Mouse (Mus musculus) hindbrain, embryonic 15.5 days (tissue): Measurements from ENCODE around the gene Thumpd3. TPM values are rescaled to one million over a fixed set of nuclear protein-coding genes. Genes with fewer than 3 reads are reported as not detected.
A peak's percentile ranks its signal among the peaks of the same experiment; 100 is the strongest.

ENCODE experiments used
- ATAC-seq: fragments of 200-750 bp; cut with Nextera tagmentation; 2 replicates; pipeline ENCODE4 v1.8.0; 2017; ENCODE audit warnings: low read depth, moderate number of reproducible peaks, moderate TSS enrichment; ENCODE audit not compliant: low FRiP score
- H3K27ac ChIP-seq: fragments of 300-500 bp; sonication (generic); replicated peaks from 2 replicates; pipeline ENCODE4 v1.5.1; 2015; ENCODE audit warnings: mild to moderate bottlenecking, inconsistent platforms
- H3K27me3 ChIP-seq: fragments of 300-500 bp; sonication (generic); 2 replicates; pipeline ENCODE4 v1.6.1; 2015; ENCODE audit warnings: control low read depth, inconsistent platforms
- H3K36me3 ChIP-seq: fragments of 300-500 bp; sonication (generic); 2 replicates; pipeline ENCODE4 v1.6.1; 2015; ENCODE audit warnings: control low read depth, inconsistent platforms
- H3K4me1 ChIP-seq: fragments of 300-500 bp; sonication (generic); replicated peaks from 2 replicates; pipeline ENCODE4 v1.6.1; 2015; ENCODE audit warnings: control low read depth, inconsistent platforms
- H3K4me2 ChIP-seq: fragments of 300-500 bp; sonication (generic); 2 replicates; pipeline ENCODE4 v1.6.1; 2015; ENCODE audit warnings: moderate library complexity, mild to moderate bottlenecking, inconsistent platforms
- H3K4me3 ChIP-seq: fragments of 300-500 bp; sonication (generic); 2 replicates; pipeline ENCODE4 v1.5.1; 2015; ENCODE audit warnings: mild to moderate bottlenecking, inconsistent platforms
- H3K9ac ChIP-seq: fragments of 300-500 bp; sonication (generic); 2 replicates; pipeline ENCODE4 v1.6.1; 2015; ENCODE audit warnings: inconsistent platforms
- H3K9me3 ChIP-seq: fragments of 300-500 bp; sonication (generic); 2 replicates; pipeline ENCODE4 v1.6.1; 2016; ENCODE audit warnings: control low read depth, inconsistent platforms
- WGBS: fragments of 180-500 bp; shearing (Covaris S2); methylation state at CpG from one replicate; pipeline ENCODE4 v1.1.7; 2015; 5-methylcytosine and 5-hydroxymethylcytosine counted together
- polyA plus RNA-seq: library from polyadenylated mRNA; unstranded; fragments of >200 nt; fragmentation: Nextera tagmentation; extraction: Ambion mirVana; gene quantifications from 2 replicates; pipeline ENCODE4 v1.2.1, GENCODE M21; 2015

The Thumpd3 gene
- polyA plus RNA-seq, 1 experiment from 2014 or later, result 50.8 TPM

DNA sequence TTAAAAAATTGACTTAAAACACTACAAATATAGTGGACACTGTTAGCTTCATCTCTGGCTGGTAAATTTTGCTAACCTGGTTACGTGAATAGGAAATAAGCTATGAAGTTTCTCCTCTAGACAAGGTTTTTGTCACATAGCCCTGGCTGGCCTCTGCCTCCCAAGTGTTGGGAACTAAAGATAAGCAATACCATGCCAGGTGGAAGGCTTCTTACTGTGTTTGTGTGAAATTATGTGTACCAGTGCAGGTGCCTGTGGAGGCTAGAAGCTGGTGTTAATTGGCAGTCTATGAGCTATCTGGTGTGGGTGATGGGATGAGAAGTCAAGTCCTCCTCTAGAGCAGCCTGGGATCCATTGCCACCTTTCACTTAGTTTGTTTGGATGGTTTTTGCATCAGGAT is 23.1 kb downstream of the Thumpd3 start:
- WGBS, result 95% methylated on average over 1 of the region's 1 CpGs
- no peak overlapping the region for H3K4me3 ChIP-seq
- peaks cover 46% of the 10 kb centered on the region for H3K36me3 ChIP-seq
- H3K4me2 ChIP-seq, result no peak overlapping the region
- H3K9ac ChIP-seq, result no peak overlapping the region
- H3K27ac ChIP-seq, result no peak overlapping the region
- no peaks in the 10 kb centered on the region for H3K9me3 ChIP-seq
- H3K27me3 ChIP-seq, result no peaks in the 10 kb centered on the region
- peaks cover 9% of the 10 kb centered on the region; the same call in 1 of the 2 replicates for H3K4me1 ChIP-seq
- ATAC-seq, result no peak

GRCm38 (mm10) chr6:113075261-113075660 is 29.2 kb downstream of the Thumpd3 start:
- Histone ChIP-seq H3K4me1 (peaks cover 46% of the 10 kb centered on the region), H3K27me3 (no peaks in the 10 kb centered on the region), H3K4me3 (peak overlapping the region; percentile 63), H3K9ac (peak overlapping the region; percentile 54), H3K9me3 (no peaks in the 10 kb centered on the region), H3K4me2 (peak overlapping the region; percentile 92), H3K36me3 (peaks cover 3% of the 10 kb centered on the region; the same call in 1 of the 2 replicates), H3K27ac (peak overlapping the region; percentile 100)
- no peak for ATAC-seq
- WGBS, result 30% methylated on average over 3 of the region's 3 CpGs

DNA sequence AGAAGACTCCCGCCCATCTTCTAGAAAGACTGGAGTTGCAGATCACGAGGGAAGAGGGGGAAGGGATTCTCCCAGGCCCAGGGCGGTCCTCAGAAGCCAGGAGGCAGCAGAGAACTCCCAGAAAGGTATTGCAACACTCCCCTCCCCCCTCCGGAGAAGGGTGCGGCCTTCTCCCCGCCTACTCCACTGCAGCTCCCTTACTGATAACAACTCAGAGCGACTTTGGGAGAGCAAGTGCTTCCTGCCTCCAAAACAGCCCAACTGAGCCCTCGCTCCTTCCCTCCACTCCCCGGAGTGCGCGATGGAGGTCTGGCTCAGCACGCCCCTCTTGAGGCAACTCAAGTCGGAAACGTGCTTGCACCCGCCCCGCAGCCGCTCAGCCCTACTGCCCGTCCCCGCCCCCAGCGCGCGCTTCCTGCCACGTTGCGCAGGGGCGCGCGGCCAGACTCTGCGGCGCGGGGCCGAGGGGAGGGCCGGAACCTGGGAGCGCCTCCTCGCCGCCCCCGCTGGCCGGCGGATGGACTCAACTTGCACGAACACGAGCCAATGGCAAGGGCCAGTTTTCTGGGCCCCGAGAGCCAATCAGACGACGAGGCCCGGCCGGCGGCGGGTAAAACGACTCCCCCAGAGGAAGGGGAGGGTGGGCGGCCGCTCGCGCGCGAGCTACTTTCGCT is 30.1 kb downstream of the Thumpd3 start:
- Histone ChIP-seq H3K4me2 (peak overlapping the region; percentile 92), H3K9me3 (no peaks in the 10 kb centered on the region), H3K9ac (peak overlapping the region; percentile 54), H3K27me3 (no peaks in the 10 kb centered on the region), H3K27ac (peak overlapping the region; percentile 100), H3K36me3 (peaks cover 1% of the 10 kb centered on the region; the same call in 1 of the 2 replicates), H3K4me1 (peaks cover 48% of the 10 kb centered on the region), H3K4me3 (peak overlapping the region; percentile 63)
- under 1% methylated on average over 49 of the region's 55 CpGs for WGBS
- ATAC-seq, result peak; percentile 90

DNA sequence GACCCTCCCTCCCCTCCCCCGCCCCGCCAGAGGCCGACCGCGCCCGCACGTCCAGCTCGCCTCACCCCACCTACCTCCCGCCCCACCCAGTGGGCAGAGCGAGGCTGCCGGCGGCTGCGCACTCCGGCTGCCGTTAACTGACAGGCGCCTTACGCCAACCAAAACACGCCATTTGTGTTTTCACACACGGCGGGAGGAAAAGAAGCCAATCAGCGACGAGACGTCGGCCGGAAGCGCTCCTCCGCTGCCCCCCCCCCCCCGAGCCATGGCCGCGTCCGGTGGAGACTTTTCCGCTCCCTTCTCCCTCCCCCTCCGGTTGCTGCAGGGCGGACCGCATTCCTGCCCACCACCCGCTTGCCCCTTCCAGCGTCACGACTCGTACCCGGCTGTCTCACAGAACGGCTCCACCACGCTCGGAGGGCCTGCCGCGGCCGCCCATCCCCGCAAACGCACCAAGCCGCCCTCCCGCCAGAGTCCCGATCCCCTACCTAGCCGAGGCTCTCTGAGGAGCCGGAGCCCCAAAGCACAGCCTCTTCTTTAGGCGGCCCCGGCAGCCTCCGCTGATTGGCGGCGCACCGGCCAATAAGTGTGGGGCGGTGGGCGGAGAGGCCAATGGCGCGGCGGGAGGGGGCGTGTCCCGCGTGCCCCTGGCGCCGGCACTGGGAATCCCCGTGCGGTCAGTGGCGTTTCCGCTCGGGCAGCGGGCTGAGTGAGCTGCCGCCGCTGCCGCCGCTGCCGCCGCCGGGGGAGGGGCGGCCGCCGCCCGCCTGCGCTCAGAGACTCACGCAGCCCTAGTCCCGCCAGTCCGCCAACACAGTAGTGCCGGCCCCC is 30.9 kb downstream of the Thumpd3 start, which contains the start of gene Setd5:
Gene Setd5 (plus strand): TSS at position 680 of the 831 bp plus-strand sequence.
- peaks cover 55% of the 10 kb centered on the region for H3K4me1 ChIP-seq
- H3K9ac ChIP-seq, result peak within 1 kb of the TSS; percentile 79
- H3K27me3 ChIP-seq, result no peaks in the 10 kb centered on the region
- H3K27ac ChIP-seq, result peak within 1 kb of the TSS; percentile 100
- H3K36me3 ChIP-seq, result no peaks in the 10 kb centered on the region
- ATAC-seq, result peak; percentile 95
- H3K9me3 ChIP-seq, result no peaks in the 10 kb centered on the region
- peak within 1 kb of the TSS; percentile 63 for H3K4me3 ChIP-seq
- peak within 1 kb of the TSS; percentile 97 for H3K4me2 ChIP-seq
- under 1% methylated on average over 51 of the region's 91 CpGs for WGBS

- no peak; the same call in 1 of the 2 replicates for ATAC-seq
- peak overlapping the region; percentile 79 for H3K9ac ChIP-seq
- no peaks in the 10 kb centered on the region for H3K27me3 ChIP-seq
- no peaks in the 10 kb centered on the region for H3K36me3 ChIP-seq
- H3K4me2 ChIP-seq, result peak overlapping the region; percentile 97
- H3K4me1 ChIP-seq, result peaks cover 62% of the 10 kb centered on the region
- WGBS, result 0% methylated on average over 28 of the region's 28 CpGs
- peak overlapping the region; percentile 63 for H3K4me3 ChIP-seq
- H3K27ac ChIP-seq, result peak overlapping the region; percentile 100
- no peaks in the 10 kb centered on the region for H3K9me3 ChIP-seq
Measured at GRCm38 (mm10) chr6:113077569-113078030, 31.6 kb downstream of the Thumpd3 start.

GRCm38 (mm10) chr6:113078031-113078721 is 32.2 kb downstream of the Thumpd3 start:
- under 1% methylated on average over 18 of the region's 18 CpGs for WGBS
- H3K4me1 ChIP-seq, result peaks cover 58% of the 10 kb centered on the region
- H3K9ac ChIP-seq, result peak overlapping the region; percentile 79
- H3K36me3 ChIP-seq, result no peaks in the 10 kb centered on the region
- peak overlapping the region; percentile 100 for H3K27ac ChIP-seq
- H3K4me3 ChIP-seq, result peak overlapping the region; percentile 63
- no peak for ATAC-seq
- no peaks in the 10 kb centered on the region for H3K9me3 ChIP-seq
- peak overlapping the region; percentile 97 for H3K4me2 ChIP-seq
- H3K27me3 ChIP-seq, result no peaks in the 10 kb centered on the region

DNA sequence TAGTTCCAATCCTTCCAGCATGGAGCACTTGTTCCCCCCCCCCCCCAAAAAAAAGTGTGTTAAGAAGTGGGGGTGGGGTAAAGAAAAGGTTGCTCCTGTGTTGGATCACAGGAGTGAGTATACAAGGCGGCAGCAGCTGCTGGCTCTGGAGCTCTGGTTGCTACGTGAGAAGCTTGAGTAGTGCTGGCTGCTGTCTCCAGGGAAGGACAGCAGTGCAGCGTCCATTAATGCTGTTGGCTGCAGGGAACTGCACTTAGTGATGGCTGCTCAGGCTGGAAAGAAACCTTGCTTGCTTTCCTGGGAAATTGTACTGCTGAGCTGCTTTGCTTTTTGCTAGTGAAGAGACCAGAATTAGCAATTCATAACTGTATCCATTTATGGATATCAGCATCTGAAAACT is 33.5 kb downstream of the Thumpd3 start:
- H3K4me3 ChIP-seq, result peak overlapping the region; percentile 36
- H3K36me3 ChIP-seq, result no peaks in the 10 kb centered on the region
- H3K9me3 ChIP-seq, result no peaks in the 10 kb centered on the region
- no peaks in the 10 kb centered on the region for H3K27me3 ChIP-seq
- ATAC-seq, result no peak
- WGBS, result 0% methylated on average over 3 of the region's 3 CpGs
- peak overlapping the region; percentile 100 for H3K27ac ChIP-seq
- peaks cover 57% of the 10 kb centered on the region for H3K4me1 ChIP-seq
- H3K4me2 ChIP-seq, result peak overlapping the region; percentile 97
- peak overlapping the region; percentile 37 for H3K9ac ChIP-seq

DNA sequence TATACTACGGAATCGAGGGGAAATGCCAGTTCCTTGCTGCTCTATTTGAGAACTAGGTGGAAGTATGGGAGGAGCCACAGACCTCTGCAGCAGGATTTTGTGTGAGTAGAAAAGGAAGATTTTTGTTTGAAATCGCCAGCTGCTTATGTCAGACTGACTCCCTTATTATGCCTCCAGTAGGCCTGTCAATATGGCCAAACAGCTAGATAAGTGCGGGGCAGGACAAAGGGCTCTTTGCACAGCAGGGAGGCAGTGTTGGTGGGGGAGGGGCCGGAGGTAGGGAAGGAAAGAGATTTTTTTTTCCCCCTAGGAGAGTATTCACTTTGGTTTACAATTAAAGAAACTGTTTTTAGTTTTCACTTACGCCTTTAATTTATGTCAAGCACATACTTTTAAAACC is 36.2 kb downstream of the Thumpd3 start:
- no peak for ATAC-seq
- Histone ChIP-seq H3K4me3 (no peak overlapping the region), H3K9ac (no peak overlapping the region), H3K9me3 (no peaks in the 10 kb centered on the region), H3K4me2 (peak overlapping the region; percentile 30), H3K27me3 (no peaks in the 10 kb centered on the region), H3K4me1 (peaks cover 46% of the 10 kb centered on the region), H3K36me3 (no peaks in the 10 kb centered on the region), H3K27ac (peak overlapping the region; percentile 47)
- 13% methylated on average over 6 of the region's 6 CpGs for WGBS

GRCm38 (mm10) chr6:113084590-113084989 is 38.6 kb downstream of the Thumpd3 start:
- ATAC-seq, result no peak
- peaks cover 30% of the 10 kb centered on the region for H3K4me1 ChIP-seq
- H3K4me3 ChIP-seq, result no peak overlapping the region
- WGBS, result 62% methylated on average over 4 of the region's 4 CpGs
- no peak overlapping the region for H3K27ac ChIP-seq
- no peak overlapping the region for H3K4me2 ChIP-seq
- H3K27me3 ChIP-seq, result no peaks in the 10 kb centered on the region
- H3K9me3 ChIP-seq, result no peaks in the 10 kb centered on the region
- H3K9ac ChIP-seq, result no peak overlapping the region
- H3K36me3 ChIP-seq, result no peaks in the 10 kb centered on the region

- 89% methylated on average over 3 of the region's 3 CpGs for WGBS
- no peak overlapping the region for H3K27ac ChIP-seq
- H3K9ac ChIP-seq, result no peak overlapping the region
- H3K4me2 ChIP-seq, result no peak overlapping the region
- H3K9me3 ChIP-seq, result no peaks in the 10 kb centered on the region
- no peak for ATAC-seq
- H3K4me1 ChIP-seq, result no peaks in the 10 kb centered on the region
- no peaks in the 10 kb centered on the region for H3K27me3 ChIP-seq
- H3K4me3 ChIP-seq, result no peak overlapping the region
- no peaks in the 10 kb centered on the region for H3K36me3 ChIP-seq
Measured at GRCm38 (mm10) chr6:113093206-113093605, 47.2 kb downstream of the Thumpd3 start.

- H3K4me3 ChIP-seq, result no peak overlapping the region
- H3K4me2 ChIP-seq, result no peak overlapping the region
- H3K9me3 ChIP-seq, result no peaks in the 10 kb centered on the region
- H3K4me1 ChIP-seq, result peaks cover 7% of the 10 kb centered on the region; the same call in 1 of the 2 replicates
- 100% methylated on average over 1 of the region's 1 CpGs for WGBS
- H3K27me3 ChIP-seq, result no peaks in the 10 kb centered on the region
- H3K27ac ChIP-seq, result no peak overlapping the region
- no peaks in the 10 kb centered on the region for H3K36me3 ChIP-seq
- no peak for ATAC-seq
- no peak overlapping the region for H3K9ac ChIP-seq
Measured at GRCm38 (mm10) chr6:113095547-113095946, 49.5 kb downstream of the Thumpd3 start.
